Mouse (Mus musculus) hindbrain, embryonic 10.5 days (tissue): ENCODE data around the gene Ddx6. TPM values are rescaled to one million over a fixed set of nuclear protein-coding genes. Genes with fewer than 3 reads are reported as not detected.
"Not testable (repeated sequence)": the region's sequence is repeated elsewhere in the genome, so short reads cannot be mapped to it uniquely, and the experiment has no call there.

Source experiments
- DNase-seq: peaks from one replicate; pipeline ENCODE4 v3.0.0-alpha.2; 2017; ENCODE audit warnings: low spot score
- H3K27ac ChIP-seq: fragments of 300-500 bp; sonication (generic); 2 replicates; pipeline ENCODE4 v1.5.1; 2016; ENCODE audit warnings: mild to moderate bottlenecking, moderate library complexity
- H3K27me3 ChIP-seq: fragments of 300-500 bp; sonication (generic); 2 replicates; pipeline ENCODE4 v1.6.1; 2016; ENCODE audit warnings: mild to moderate bottlenecking; ENCODE audit not compliant: poor library complexity, insufficient read depth, severe bottlenecking
- H3K36me3 ChIP-seq: fragments of 300-500 bp; sonication (generic); 2 replicates; pipeline ENCODE4 v1.6.1; 2016; ENCODE audit warnings: mild to moderate bottlenecking, moderate library complexity
- H3K4me1 ChIP-seq: fragments of 300-500 bp; sonication (generic); replicated peaks from 2 replicates; pipeline ENCODE4 v1.6.1; 2016; ENCODE audit warnings: mild to moderate bottlenecking
- H3K4me3 ChIP-seq: fragments of 300-500 bp; sonication (generic); 2 replicates; pipeline ENCODE4 v1.5.1; 2016; ENCODE audit warnings: mild to moderate bottlenecking, moderate library complexity
- H3K9me3 ChIP-seq: fragments of 300-500 bp; sonication (generic); 2 replicates; pipeline ENCODE4 v1.6.1; 2016; ENCODE audit warnings: mild to moderate bottlenecking, moderate library complexity
- WGBS: fragments of 180-500 bp; shearing (Covaris S2); methylation state at CpG from one replicate; pipeline ENCODE4 v1.1.7; 2016; 5-methylcytosine and 5-hydroxymethylcytosine counted together
- polyA plus RNA-seq: library from polyadenylated mRNA; unstranded; fragments of >200 nt; fragmentation: Nextera tagmentation; extraction: Ambion mirVana; gene quantifications from 2 replicates; pipeline ENCODE4 v1.2.1, GENCODE M21; 2016

Ddx6 gene
- polyA plus RNA-seq, 1 experiment from 2014 or later, result 16.8 TPM

GRCm38 (mm10) chr9:44598899-44599495 is 5.7 kb upstream of the Ddx6 start:
- H3K4me3 ChIP-seq, result peak overlapping the region; percentile 40
- H3K27ac ChIP-seq, result peak overlapping the region; percentile 63
- 5% methylated on average over 18 of the region's 18 CpGs for WGBS

GRCm38 (mm10) chr9:44599616-44600015 is 5.1 kb upstream of the Ddx6 start:
- WGBS, result 23% methylated on average over 6 of the region's 6 CpGs
- no peak for DNase-seq

More at GRCm38 (mm10) chr9:44598899-44599495, 5.7 kb upstream of the Ddx6 start:
- peak; percentile 73 for DNase-seq
- Histone ChIP-seq H3K9me3 (no peaks in the 10 kb centered on the region), H3K27me3 (peaks cover 19% of the 10 kb centered on the region; the same call in 1 of the 2 replicates), H3K36me3 (peaks cover 4% of the 10 kb centered on the region; the same call in 1 of the 2 replicates), H3K4me1 (peaks cover 34% of the 10 kb centered on the region)

GRCm38 (mm10) chr9:44600801-44601200 is 3.9 kb upstream of the Ddx6 start:
- no peak for DNase-seq
- H3K27me3 ChIP-seq, result peaks cover 19% of the 10 kb centered on the region; the same call in 1 of the 2 replicates
- peaks cover 34% of the 10 kb centered on the region for H3K4me1 ChIP-seq
- H3K4me3 ChIP-seq, result no peak overlapping the region
- 85% methylated on average over 6 of the region's 6 CpGs for WGBS
- peaks cover 4% of the 10 kb centered on the region; the same call in 1 of the 2 replicates for H3K36me3 ChIP-seq
- H3K9me3 ChIP-seq, result no peaks in the 10 kb centered on the region
- H3K27ac ChIP-seq, result no peak overlapping the region

More at GRCm38 (mm10) chr9:44599616-44600015, 5.1 kb upstream of the Ddx6 start:
- peaks cover 19% of the 10 kb centered on the region; the same call in 1 of the 2 replicates for H3K27me3 ChIP-seq
- peak overlapping the region; percentile 63 for H3K27ac ChIP-seq
- peak overlapping the region; percentile 40; the same call in 1 of the 2 replicates for H3K4me3 ChIP-seq
- no peaks in the 10 kb centered on the region for H3K9me3 ChIP-seq
- H3K36me3 ChIP-seq, result peaks cover 4% of the 10 kb centered on the region; the same call in 1 of the 2 replicates
- H3K4me1 ChIP-seq, result peaks cover 34% of the 10 kb centered on the region

GRCm38 (mm10) chr9:44602766-44603165 is 1.9 kb upstream of the Ddx6 start:
- H3K27me3 ChIP-seq, result peaks cover 9% of the 10 kb centered on the region; the same call in 1 of the 2 replicates
- peak overlapping the region; percentile 100 for H3K27ac ChIP-seq
- peaks cover 50% of the 10 kb centered on the region for H3K4me1 ChIP-seq
- no peak for DNase-seq
- peaks cover 12% of the 10 kb centered on the region for H3K36me3 ChIP-seq
- H3K9me3 ChIP-seq, result no peaks in the 10 kb centered on the region
- H3K4me3 ChIP-seq, result peak overlapping the region; percentile 84
- WGBS, result 78% methylated on average over 6 of the region's 6 CpGs

- 0 out of 2 replicates have a peak, but pooled peaks cover 4% of the 10 kb centered on the region for H3K27me3 ChIP-seq
- DNase-seq, result peak; percentile 65
- under 1% methylated on average over 38 of the region's 38 CpGs for WGBS
- H3K27ac ChIP-seq, result peak overlapping the region; percentile 100
- H3K9me3 ChIP-seq, result no peaks in the 10 kb centered on the region
- H3K4me1 ChIP-seq, result peaks cover 46% of the 10 kb centered on the region
- peak overlapping the region; percentile 84 for H3K4me3 ChIP-seq
- peaks cover 21% of the 10 kb centered on the region for H3K36me3 ChIP-seq
Observed at GRCm38 (mm10) chr9:44603454-44604289, 1.0 kb upstream of the Ddx6 start.

- Histone ChIP-seq H3K27me3 (no peaks in the 10 kb centered on the region), H3K9me3 (no peaks in the 10 kb centered on the region), H3K4me1 (peaks cover 40% of the 10 kb centered on the region), H3K36me3 (peaks cover 28% of the 10 kb centered on the region), H3K27ac (peak overlapping the region; percentile 100), H3K4me3 (peak overlapping the region; percentile 84)
- whole genome bisulfite sequencing, result 0% methylated on average over 63 of the region's 65 CpGs
- DNase-seq, result peak; percentile 86
Observed at GRCm38 (mm10) chr9:44604290-44604778, 358 bp upstream of the Ddx6 start.

GRCm38 (mm10) chr9:44605616-44606165 is 999 bp downstream of the Ddx6 start:
- DNase-seq, result no peak
- Histone ChIP-seq H3K9me3 (no peaks in the 10 kb centered on the region), H3K27me3 (no peaks in the 10 kb centered on the region), H3K27ac (peak overlapping the region; percentile 100), H3K36me3 (peaks cover 41% of the 10 kb centered on the region), H3K4me3 (peak overlapping the region; percentile 84), H3K4me1 (peaks cover 30% of the 10 kb centered on the region)
- 2% methylated on average over 13 of the region's 13 CpGs for WGBS

GRCm38 (mm10) chr9:44606646-44607045 is 2.0 kb downstream of the Ddx6 start:
- H3K36me3 ChIP-seq, result peaks cover 46% of the 10 kb centered on the region
- H3K4me3 ChIP-seq, result peak overlapping the region; percentile 84
- no peaks in the 10 kb centered on the region for H3K27me3 ChIP-seq
- no peak for DNase-seq
- no peaks in the 10 kb centered on the region for H3K9me3 ChIP-seq
- 83% methylated on average over 4 of the region's 4 CpGs for WGBS
- H3K27ac ChIP-seq, result no peak overlapping the region
- H3K4me1 ChIP-seq, result peaks cover 30% of the 10 kb centered on the region

GRCm38 (mm10) chr9:44607306-44607705 is 2.6 kb downstream of the Ddx6 start:
- DNase-seq, result no peak
- peak overlapping the region; percentile 84 for H3K4me3 ChIP-seq
- peaks cover 30% of the 10 kb centered on the region for H3K4me1 ChIP-seq
- H3K36me3 ChIP-seq, result peaks cover 53% of the 10 kb centered on the region
- H3K27me3 ChIP-seq, result no peaks in the 10 kb centered on the region
- no peak overlapping the region for H3K27ac ChIP-seq
- no peaks in the 10 kb centered on the region for H3K9me3 ChIP-seq
- 70% methylated on average over 4 of the region's 4 CpGs for WGBS

- H3K27me3 ChIP-seq, result no peaks in the 10 kb centered on the region
- DNase-seq, result no peak
- 97% methylated on average over 25 of the region's 25 CpGs for WGBS
- H3K36me3 ChIP-seq, result peaks cover 84% of the 10 kb centered on the region
- no peak overlapping the region for H3K4me3 ChIP-seq
- H3K9me3 ChIP-seq, result no peaks in the 10 kb centered on the region
- peaks cover 23% of the 10 kb centered on the region for H3K4me1 ChIP-seq
- no peak overlapping the region for H3K27ac ChIP-seq
Observed at GRCm38 (mm10) chr9:44610371-44610770, 5.7 kb downstream of the Ddx6 start.

- not testable (repeated sequence) for H3K4me3 ChIP-seq, DNase-seq, H3K27ac ChIP-seq, H3K4me1 ChIP-seq, H3K27me3 ChIP-seq, H3K9me3 ChIP-seq
- 90% methylated on average over 1 of the region's 1 CpGs for WGBS
- peaks cover 100% of the 10 kb centered on the region for H3K36me3 ChIP-seq
Observed at GRCm38 (mm10) chr9:44613081-44613480, 8.4 kb downstream of the Ddx6 start.

- H3K36me3 ChIP-seq, result peaks cover 100% of the 10 kb centered on the region
Observed at GRCm38 (mm10) chr9:44621114-44621513, 16.4 kb downstream of the Ddx6 start.

More at GRCm38 (mm10) chr9:44621114-44621513, 16.4 kb downstream of the Ddx6 start:
- Histone ChIP-seq H3K4me3 (no peak overlapping the region), H3K27ac (no peak overlapping the region), H3K9me3 (no peaks in the 10 kb centered on the region), H3K4me1 (no peaks in the 10 kb centered on the region), H3K27me3 (no peaks in the 10 kb centered on the region)
- DNase-seq, result no peak
- WGBS, result 98% methylated on average over 3 of the region's 3 CpGs
